23 mouse cellular contexts compared by ENCODE assay signal in the genomic region with DNA sequence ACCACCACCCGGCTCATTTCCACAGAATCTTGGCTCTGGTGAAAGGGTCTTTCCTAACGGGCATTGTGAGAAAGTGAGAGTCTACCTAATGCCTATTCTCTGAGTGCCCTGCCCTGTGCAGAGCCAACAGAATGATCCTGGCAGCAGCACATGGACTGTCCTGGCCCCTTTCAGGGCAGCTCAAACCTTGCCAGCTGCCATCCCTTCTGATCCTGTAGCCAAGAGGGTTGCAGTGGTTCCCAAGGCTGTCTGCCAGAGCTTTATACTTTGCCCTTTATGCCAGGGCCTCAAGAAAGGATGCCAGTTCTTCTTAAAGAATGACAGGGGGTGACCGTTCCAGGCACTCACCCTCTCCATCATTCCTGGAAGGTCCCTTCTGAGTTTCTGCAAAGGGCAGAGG. TPM values are rescaled to one million over a fixed set of nuclear protein-coding genes. Genes with fewer than 3 reads are reported as not detected.
DNase-seq lines count a peak whose midpoint lies in the region; ATAC-seq and TF ChIP-seq lines count a peak whose summit lies in the region.
"Had no signal": no experiment of that assay in that cellular context is flagged by ENCODE, and none has a peak within 500 bp of the region (broad histone marks: within the 10 kb centered on the region; RNA-seq: fewer than 3 reads in every experiment).

No protein-coding gene starts in this region.

- WGBS in forebrain, postnatal 0 days: 63% methylated on average over 3 of the region's 3 CpGs
- WGBS in forebrain, embryonic 15.5 days: 64% methylated on average over 3 of the region's 3 CpGs

- H3K4me1 ChIP-seq in forebrain, postnatal 0 days (ENCODE audit: insufficient read depth): no peaks in the 10 kb centered on the region
- H3K4me1 ChIP-seq in forebrain, embryonic 15.5 days: no peaks in the 10 kb centered on the region
- H3K4me1 ChIP-seq: heart, embryonic 13.5 days; midbrain, embryonic 10.5 days; neural tube, embryonic 12.5 days had no signal

- intact Hi-C loops in left cerebral cortex, postnatal 4 days (cut with DNase I): no loop called here
- intact Hi-C loops in left cerebral cortex, postnatal 25 days (cut with DNase I): no loop called here

- H3K4me2 ChIP-seq in forebrain, postnatal 0 days (ENCODE audit: low read depth): no peak overlapping the region
- H3K4me2 ChIP-seq in forebrain, embryonic 15.5 days (replicated peaks): no peak overlapping the region
- H3K4me2 ChIP-seq: heart, embryonic 13.5 days; neural tube, embryonic 12.5 days had no signal

- no peaks in the 10 kb centered on the region for H3K9me3 ChIP-seq in forebrain, postnatal 0 days (ENCODE audit: low read length)
- no peaks in the 10 kb centered on the region for H3K9me3 ChIP-seq in forebrain, embryonic 15.5 days
- H3K9me3 ChIP-seq: heart, embryonic 13.5 days; midbrain, embryonic 10.5 days; neural tube, embryonic 12.5 days had no signal

- H3K27me3 ChIP-seq in forebrain, postnatal 0 days (ENCODE audit: insufficient read depth, low read length): no peaks in the 10 kb centered on the region
- H3K27me3 ChIP-seq in forebrain, embryonic 15.5 days: no peaks in the 10 kb centered on the region
- H3K27me3 ChIP-seq: neural tube, embryonic 12.5 days had no signal

- no peak overlapping the region for H3K4me3 ChIP-seq in forebrain, postnatal 0 days (ENCODE audit: low read depth, low read length)
- no peak overlapping the region for H3K4me3 ChIP-seq in forebrain, embryonic 15.5 days
- H3K4me3 ChIP-seq: heart, adult 2 months; heart, embryonic 13.5 days; midbrain, embryonic 10.5 days; neural tube, embryonic 12.5 days had no signal

- no peak overlapping the region for H3K27ac ChIP-seq in forebrain, postnatal 0 days (ENCODE audit: low read depth, low read length)
- H3K27ac ChIP-seq in forebrain, embryonic 15.5 days (replicated peaks): no peak overlapping the region
- H3K27ac ChIP-seq: heart, adult 2 months; macrophage; midbrain, embryonic 10.5 days; neural tube, embryonic 12.5 days had no signal

- TF ChIP-seq POLR2A in brain, embryonic 14.5 days (IDR thresholded peaks at IDR 0.05; ENCODE audit: borderline replicate concordance, extremely low read depth, insufficient read depth, insufficient read length, poor library complexity, severe bottlenecking): no peak

- peak; percentile 54 for DNase-seq in adrenal gland, postnatal 14 days
- DNase-seq in adrenal gland, adult 8-10 months: no peak
- no peak for DNase-seq in forebrain, postnatal 0 days
- peak; percentile 52 for DNase-seq in left cerebral cortex, postnatal 4 days
- no peak for DNase-seq in left cerebral cortex, postnatal 25 days (ENCODE audit: low spot score in 2 of 2)
- peak; percentile 70 for DNase-seq in brain, embryonic 14.5 days (ENCODE audit: low read depth)
- DNase-seq: cerebellum, adult 11 months; cerebellum, postnatal 14 days; gastrocnemius, postnatal 25 days; heart, adult 2 months; heart, postnatal 14 days; liver; retina, postnatal 1 day; right cerebral cortex, postnatal 25 days; spleen, adult 18-20 months had no signal

- no peaks in the 10 kb centered on the region for H3K36me3 ChIP-seq in forebrain, postnatal 0 days (ENCODE audit: insufficient read depth)
- H3K36me3 ChIP-seq in forebrain, embryonic 15.5 days: no peaks in the 10 kb centered on the region
- H3K36me3 ChIP-seq: midbrain, embryonic 10.5 days; neural tube, embryonic 12.5 days had no signal

- no peak for TF ChIP-seq CTCF in forebrain, postnatal 0 days (IDR thresholded peaks at IDR 0.05; ENCODE audit: low read depth)
- TF ChIP-seq CTCF in brain, embryonic 14.5 days (IDR thresholded peaks at IDR 0.05; ENCODE audit: borderline replicate concordance, extremely low read depth, insufficient read depth, insufficient read length): no peak

- peak; percentile 25; the same call in 1 of the 2 replicates for ATAC-seq in forebrain, postnatal 0 days
- ATAC-seq in forebrain, embryonic 15.5 days (replicated peaks): no peak
- ATAC-seq: CD4-positive, CD25-positive, alpha-beta regulatory T cell, adult 4 months; intestine, postnatal 0 days; lung, postnatal 0 days had no signal

- no peak overlapping the region for H3K9ac ChIP-seq in forebrain, postnatal 0 days
- H3K9ac ChIP-seq in forebrain, embryonic 15.5 days (replicated peaks): no peak overlapping the region
- H3K9ac ChIP-seq: heart, embryonic 13.5 days; neural tube, embryonic 12.5 days had no signal

RNA-seq across cellular contexts. Expression of a gene that starts 10.4 kb away (rescaled TPM):
- total RNA-seq in adrenal gland, postnatal 14 days (2021): 14.9 and 15.3 TPM in 2 replicates
- total RNA-seq in adrenal gland, adult 8-10 months (2022): 1 to 10 TPM; 1.9 to 3.2 (median 2.2) TPM
- 7.3 and 10.1 TPM in 2 replicates for total RNA-seq in forebrain, postnatal 0 days (2014; rRNA removed)
- 16.8 and 21.2 TPM in 2 replicates for polyA plus RNA-seq in forebrain, postnatal 0 days (2015; fragmentation: Nextera tagmentation; extraction: Ambion mirVana)
- polyA plus RNA-seq in forebrain, embryonic 15.5 days (2015; fragmentation: Nextera tagmentation; extraction: Ambion mirVana): 81.4 and 87.0 TPM in 2 replicates
- 10 to 100 TPM; 10.6 to 11.3 TPM for total RNA-seq in left cerebral cortex, postnatal 4 days (2021)
- total RNA-seq in left cerebral cortex, postnatal 25 days (2021): 1 to 10 TPM; 1.2 to 1.6 TPM
- polyA plus RNA-seq in brain, embryonic 14.5 days (2012; rRNA removed): 29.5 and 34.1 TPM in 2 replicates

RNA-seq across cellular contexts. Expression of a gene that starts 12.6 kb away (rescaled TPM):
- 12.9 and 13.4 TPM in 2 replicates for total RNA-seq in adrenal gland, postnatal 14 days (2021)
- total RNA-seq in adrenal gland, adult 8-10 months (2022): 10 to 100 TPM; 13.8 to 22.7 (median 21.0) TPM
- total RNA-seq in forebrain, postnatal 0 days (2014; rRNA removed): 12.4 and 36.1 TPM in 2 replicates
- 6.0 and 8.7 TPM in 2 replicates for polyA plus RNA-seq in forebrain, postnatal 0 days (2015; fragmentation: Nextera tagmentation; extraction: Ambion mirVana)
- polyA plus RNA-seq in forebrain, embryonic 15.5 days (2015; fragmentation: Nextera tagmentation; extraction: Ambion mirVana): 16.2 and 20.0 TPM in 2 replicates
- total RNA-seq in left cerebral cortex, postnatal 4 days (2021): 10 to 100 TPM; 16.3 to 18.6 TPM
- 10 to 100 TPM; 17.9 TPM for total RNA-seq in left cerebral cortex, postnatal 25 days (2021)
- 18.3 and 22.3 TPM in 2 replicates for polyA plus RNA-seq in brain, embryonic 14.5 days (2012; rRNA removed)

RNA-seq across cellular contexts. Expression of a gene that starts 36.7 kb away (rescaled TPM):
- total RNA-seq in adrenal gland, postnatal 14 days (2021): 4.2 and 5.3 TPM in 2 replicates
- 1 to 10 TPM; 4.4 to 6.3 (median 6.0) TPM for total RNA-seq in adrenal gland, adult 8-10 months (2022)
- total RNA-seq in forebrain, postnatal 0 days (2014; rRNA removed): 0.77 and 2.4 TPM in 2 replicates
- 0.87 and 1.9 TPM in 2 replicates for polyA plus RNA-seq in forebrain, postnatal 0 days (2015; fragmentation: Nextera tagmentation; extraction: Ambion mirVana)
- 2.7 and 4.5 TPM in 2 replicates for polyA plus RNA-seq in forebrain, embryonic 15.5 days (2015; fragmentation: Nextera tagmentation; extraction: Ambion mirVana)
- total RNA-seq in left cerebral cortex, postnatal 4 days (2021): 1 to 10 TPM; 1.1 to 1.4 TPM
- total RNA-seq in left cerebral cortex, postnatal 25 days (2021): 10 to 100 TPM; 12.7 to 13.2 TPM
- polyA plus RNA-seq in brain, embryonic 14.5 days (2012; rRNA removed): 5.1 and 6.3 TPM in 2 replicates
- polyA plus RNA-seq: CD4-positive, CD25-positive, alpha-beta regulatory T cell, adult 4 months; macrophage had no signal

Comparison
In these comparisons a context has a peak if more than half of its experiments do, and no peak if none do; other contexts are left out.
1. DNase-seq: peak in adrenal gland, postnatal 14 days (single experiment), left cerebral cortex, postnatal 4 days (single experiment) and brain, embryonic 14.5 days (single experiment); none in adrenal gland, adult 8-10 months (single experiment), forebrain, postnatal 0 days (single experiment) and left cerebral cortex, postnatal 25 days (0 of 2).